Mouse (Mus musculus) hindbrain, embryonic 14.5 days (tissue): ENCODE measurements around the gene Ncor1. TPM values are rescaled to one million over a fixed set of nuclear protein-coding genes. Genes with fewer than 3 reads are reported as not detected.
"Not testable (repeated sequence)": the region's sequence is repeated elsewhere in the genome, so short reads cannot be mapped to it uniquely, and the experiment has no call there.

ENCODE experiments used
- ATAC-seq: fragments of 200-750 bp; cut with Nextera tagmentation; 2 replicates; pipeline ENCODE4 v1.8.0; 2017; ENCODE audit warnings: moderate number of reproducible peaks, mild to moderate bottlenecking, moderate TSS enrichment, moderate library complexity; ENCODE audit not compliant: low FRiP score
- DNase-seq: peaks from one replicate; pipeline ENCODE4 v3.0.0-alpha.2; 2015; ENCODE audit warnings: low spot score
- H3K27ac ChIP-seq: fragments of 300-500 bp; sonication (generic); 2 replicates; pipeline ENCODE4 v1.5.1; 2014; ENCODE audit warnings: mild to moderate bottlenecking, moderate library complexity
- H3K27me3 ChIP-seq: fragments of 300-500 bp; sonication (generic); 2 replicates; pipeline ENCODE4 v1.6.1; 2014; ENCODE audit warnings: mild to moderate bottlenecking, low read length, mixed read lengths; ENCODE audit not compliant: control insufficient read depth, insufficient read depth
- H3K36me3 ChIP-seq: fragments of 300-500 bp; sonication (generic); replicated peaks from 2 replicates; pipeline ENCODE4 v1.6.1; 2014; ENCODE audit not compliant: control insufficient read depth, insufficient read depth
- H3K4me1 ChIP-seq: fragments of 300-500 bp; sonication (generic); replicated peaks from 2 replicates; pipeline ENCODE4 v1.6.1; 2014; ENCODE audit warnings: antibody characterized with exemption, low read length, mixed read lengths; ENCODE audit not compliant: control insufficient read depth, insufficient read depth
- H3K4me2 ChIP-seq: fragments of 300-500 bp; sonication (generic); replicated peaks from 2 replicates; pipeline ENCODE4 v1.6.1; 2014; ENCODE audit warnings: mild to moderate bottlenecking, moderate library complexity
- H3K4me3 ChIP-seq: fragments of 300-500 bp; sonication (generic); replicated peaks from 2 replicates; pipeline ENCODE4 v1.5.1; 2014; ENCODE audit warnings: mild to moderate bottlenecking, low read length
- H3K9ac ChIP-seq: fragments of 300-500 bp; sonication (generic); 2 replicates; pipeline ENCODE4 v1.6.1; 2014
- H3K9me3 ChIP-seq: fragments of 300-500 bp; sonication (generic); 2 replicates; pipeline ENCODE4 v1.6.1; 2016; ENCODE audit warnings: low read length; ENCODE audit not compliant: control insufficient read depth
- WGBS: fragments of 180-500 bp; shearing (Covaris S2); extraction: QIAGEN DNeasy Blood & Tissue Kit; methylation state at CpG from one replicate; pipeline ENCODE4 v1.1.7; 2014; 5-methylcytosine and 5-hydroxymethylcytosine counted together
- polyA plus RNA-seq: library from polyadenylated mRNA; unstranded; fragments of >200 nt; fragmentation: Nextera tagmentation; extraction: Ambion mirVana; gene quantifications from 2 replicates; pipeline ENCODE4 v1.2.1, GENCODE M21; 2014

Gene Ncor1
- polyA plus RNA-seq, 1 experiment from 2014 or later, result 202 TPM

DNA sequence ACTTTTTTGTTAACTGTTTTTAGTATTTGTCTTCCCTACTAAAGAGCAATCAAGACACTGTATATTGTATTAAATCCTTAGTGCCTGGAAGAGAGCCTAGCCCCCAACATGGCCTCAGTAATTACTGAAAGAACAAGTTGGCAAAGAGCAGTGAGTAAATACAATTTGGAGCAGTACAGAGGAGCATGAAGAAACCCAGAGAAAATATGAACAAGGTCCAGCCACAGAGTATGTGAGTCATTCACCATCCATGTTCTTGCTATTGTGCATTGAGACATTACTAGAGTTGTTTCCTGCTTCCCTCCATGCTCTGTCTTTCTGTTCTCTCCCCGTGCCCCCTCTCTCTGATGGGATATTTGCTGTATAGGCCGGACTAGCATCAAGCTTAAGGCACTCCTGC lies 164.2 kb downstream of the Ncor1 start:
- ATAC-seq (no peak), DNase-seq (no peak)
- Histone ChIP-seq H3K36me3 (peaks cover 55% of the 10 kb centered on the region), H3K4me3 (no peak overlapping the region), H3K9ac (no peak overlapping the region), H3K27ac (no peak overlapping the region), H3K9me3 (no peaks in the 10 kb centered on the region), H3K4me1 (no peaks in the 10 kb centered on the region), H3K27me3 (no peaks in the 10 kb centered on the region), H3K4me2 (no peak overlapping the region)
- 94% methylated on average over 2 of the region's 2 CpGs for WGBS

DNA sequence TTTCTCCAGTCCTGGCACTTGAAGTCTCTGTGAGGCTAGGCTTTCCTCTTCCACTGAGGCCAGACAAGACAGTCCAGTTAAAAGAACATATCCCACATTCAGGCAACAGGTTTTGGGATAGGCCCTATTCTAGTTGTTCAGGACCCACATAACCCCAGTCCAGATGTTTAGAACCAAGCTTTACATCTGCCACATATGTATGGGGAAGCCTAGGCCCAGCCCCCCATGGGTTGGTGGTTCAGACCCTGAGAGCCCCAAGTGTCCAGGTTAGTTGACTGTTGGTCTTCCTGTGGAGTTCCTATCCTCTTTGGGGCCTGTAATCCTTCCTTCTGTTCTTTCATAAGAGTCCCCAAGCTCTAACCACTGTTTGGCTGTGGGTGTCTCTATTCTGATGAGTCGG lies 170.6 kb downstream of the Ncor1 start:
- H3K36me3 ChIP-seq, result peaks cover 75% of the 10 kb centered on the region
- no peak for DNase-seq
- no peak overlapping the region for H3K4me3 ChIP-seq
- no peak for ATAC-seq
- WGBS, result 94% methylated on average over 1 of the region's 1 CpGs
- 0 out of 2 replicates have a peak, but pooled peaks cover 1% of the 10 kb centered on the region for H3K4me1 ChIP-seq
- H3K9me3 ChIP-seq, result no peaks in the 10 kb centered on the region
- H3K27ac ChIP-seq, result no peak overlapping the region
- H3K4me2 ChIP-seq, result no peak overlapping the region
- H3K27me3 ChIP-seq, result no peaks in the 10 kb centered on the region
- H3K9ac ChIP-seq, result no peak overlapping the region

DNA sequence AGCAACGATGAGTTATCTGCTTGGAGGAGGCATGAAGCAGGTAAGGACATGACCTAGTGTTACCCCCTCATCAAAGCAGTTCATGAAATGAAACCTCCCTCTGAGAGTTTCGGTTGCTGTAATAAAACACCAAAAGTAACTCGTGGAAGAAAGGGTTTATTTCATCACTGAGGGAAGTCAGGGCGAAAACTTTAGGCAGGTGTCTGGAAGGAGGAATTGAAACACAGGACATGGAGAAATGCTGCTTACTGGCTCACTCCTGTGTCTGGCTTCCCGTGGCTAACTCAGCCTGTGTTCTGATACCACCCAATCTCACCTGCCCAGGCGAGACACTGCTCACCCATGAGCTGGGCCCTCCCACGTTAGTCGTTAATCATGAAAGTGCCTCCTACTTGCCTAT lies 173.3 kb downstream of the Ncor1 start:
- H3K36me3 ChIP-seq, result peaks cover 59% of the 10 kb centered on the region
- H3K9ac ChIP-seq, result no peak overlapping the region
- no peaks in the 10 kb centered on the region for H3K9me3 ChIP-seq
- no peaks in the 10 kb centered on the region for H3K27me3 ChIP-seq
- 94% methylated on average over 8 of the region's 8 CpGs for WGBS
- DNase-seq (no peak), ATAC-seq (no peak)
- H3K4me2 ChIP-seq, result no peak overlapping the region
- peaks cover 9% of the 10 kb centered on the region; the same call in 1 of the 2 replicates for H3K4me1 ChIP-seq
- H3K4me3 ChIP-seq, result no peak overlapping the region
- H3K27ac ChIP-seq, result no peak overlapping the region

DNA sequence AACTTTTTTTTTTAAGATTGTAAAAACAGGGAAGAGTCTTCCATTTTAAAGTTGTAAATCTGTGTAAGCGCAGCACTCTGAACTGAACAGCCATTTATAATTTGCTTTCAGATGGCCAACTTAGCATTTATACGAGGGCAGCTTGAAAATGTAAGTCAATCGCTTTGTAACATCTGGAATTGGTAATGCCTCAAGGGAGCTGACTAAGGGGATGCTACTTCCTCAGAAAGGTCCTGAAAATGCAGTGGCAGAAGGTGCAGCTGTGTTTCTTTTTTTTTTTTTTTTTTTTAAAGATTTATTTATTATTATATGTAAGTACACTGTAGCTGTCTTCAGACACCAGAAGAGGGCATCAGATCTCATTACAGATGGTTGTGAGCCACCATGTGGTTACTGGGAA lies 174.3 kb downstream of the Ncor1 start:
- WGBS, result 84% methylated on average over 3 of the region's 3 CpGs

DNA sequence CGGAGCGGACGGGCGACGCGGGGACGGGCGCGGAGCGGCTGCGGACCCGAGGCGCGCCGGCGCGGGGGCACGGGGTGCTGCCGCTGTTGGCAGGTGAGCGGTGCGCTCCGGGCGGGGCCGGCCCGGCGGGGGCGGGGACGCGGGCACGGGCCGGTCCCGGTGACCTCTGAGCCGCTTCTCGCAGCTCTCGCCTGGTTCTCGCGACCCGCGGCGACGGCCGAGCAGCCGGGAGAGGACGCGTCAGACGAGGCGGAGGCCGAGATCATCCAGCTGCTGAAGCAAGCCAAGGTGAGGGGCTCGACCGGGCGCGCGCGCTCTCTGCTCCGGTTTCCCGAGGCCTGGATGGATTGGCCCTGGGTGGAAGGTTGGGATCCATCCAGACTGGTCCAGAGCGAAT lies 176.7 kb downstream of the Ncor1 start:
- Histone ChIP-seq H3K9ac (peak overlapping the region; percentile 92), H3K4me2 (peak overlapping the region; percentile 69), H3K4me1 (peaks cover 9% of the 10 kb centered on the region; the same call in 1 of the 2 replicates), H3K36me3 (peaks cover 31% of the 10 kb centered on the region), H3K4me3 (peak overlapping the region; percentile 96), H3K9me3 (no peaks in the 10 kb centered on the region), H3K27ac (peak overlapping the region; percentile 90), H3K27me3 (no peaks in the 10 kb centered on the region)
- DNase-seq (peak; percentile 52), ATAC-seq (peak; percentile 69)
- WGBS, result under 1% methylated on average over 43 of the region's 57 CpGs

More for the DNA sequence above, 174.3 kb downstream of the Ncor1 start:
- H3K27ac ChIP-seq, ATAC-seq, H3K9ac ChIP-seq, H3K27me3 ChIP-seq, H3K4me3 ChIP-seq, H3K4me1 ChIP-seq, DNase-seq, H3K4me2 ChIP-seq, H3K9me3 ChIP-seq: not testable (repeated sequence)
- H3K36me3 ChIP-seq, result peaks cover 53% of the 10 kb centered on the region

DNA sequence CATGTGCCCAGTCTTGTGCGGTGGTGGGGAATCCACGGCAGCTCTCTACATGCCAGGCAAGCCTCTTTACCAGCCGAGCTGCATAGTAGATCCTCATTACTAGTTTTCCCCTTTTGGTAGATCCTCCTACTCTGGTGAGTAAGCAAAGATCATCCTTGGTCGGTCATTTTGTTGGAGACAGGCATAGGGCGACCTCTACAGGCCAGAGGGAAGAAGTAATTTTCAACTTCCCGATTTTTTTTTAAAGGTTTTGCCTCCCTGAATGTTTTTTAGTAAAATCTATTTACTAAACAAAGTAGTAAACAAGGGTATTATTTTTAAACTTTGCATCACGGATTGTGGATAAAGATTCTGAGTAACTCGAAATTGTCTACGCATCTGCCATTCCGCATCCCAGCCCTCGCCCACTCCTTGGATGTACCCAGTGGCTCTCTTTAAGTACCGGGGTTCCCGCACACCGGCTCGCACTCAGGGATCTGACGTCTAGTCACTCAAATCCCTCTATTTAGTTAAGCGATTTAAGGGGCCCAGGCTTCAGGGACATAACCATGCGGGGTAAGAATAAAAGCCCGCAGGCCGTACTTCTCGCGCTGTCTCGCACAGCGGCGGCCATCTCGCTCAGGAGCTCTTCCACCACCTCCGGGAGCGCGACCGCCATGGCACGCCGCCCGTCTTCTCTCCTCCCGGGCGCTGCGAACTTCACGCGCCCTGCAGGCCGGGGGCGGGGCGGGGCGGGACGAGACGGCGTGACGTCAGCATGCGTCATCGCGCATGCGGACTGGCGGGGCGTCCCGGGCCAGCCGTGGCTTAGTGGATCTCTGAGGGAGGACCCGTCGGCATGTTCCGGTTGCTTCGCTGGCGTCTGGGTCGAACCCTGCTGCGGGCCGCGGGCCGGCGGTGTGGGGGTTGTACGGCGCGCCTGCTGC lies 177.4 kb downstream of the Ncor1 start, which contains the start of the genes Zswim7 and Ttc19:
TSS of gene Zswim7 (minus strand) at position 701 of the 926 bp plus-strand sequence.
TSS of gene Ttc19 (plus strand) at position 799 of the 926 bp plus-strand sequence.
- no peaks in the 10 kb centered on the region for H3K27me3 ChIP-seq
- peak within 1 kb of the TSS; percentile 69 for H3K4me2 ChIP-seq
- H3K9me3 ChIP-seq, result no peaks in the 10 kb centered on the region
- H3K36me3 ChIP-seq, result peaks cover 24% of the 10 kb centered on the region
- H3K27ac ChIP-seq, result peak within 1 kb of the TSS; percentile 90
- ATAC-seq, result peak; percentile 96
- WGBS, result under 1% methylated on average over 59 of the region's 68 CpGs
- H3K4me1 ChIP-seq, result peaks cover 9% of the 10 kb centered on the region; the same call in 1 of the 2 replicates
- peak; percentile 95 for DNase-seq
- peak within 1 kb of the TSS; percentile 92 for H3K9ac ChIP-seq
- peak within 1 kb of the TSS; percentile 96 for H3K4me3 ChIP-seq

DNA sequence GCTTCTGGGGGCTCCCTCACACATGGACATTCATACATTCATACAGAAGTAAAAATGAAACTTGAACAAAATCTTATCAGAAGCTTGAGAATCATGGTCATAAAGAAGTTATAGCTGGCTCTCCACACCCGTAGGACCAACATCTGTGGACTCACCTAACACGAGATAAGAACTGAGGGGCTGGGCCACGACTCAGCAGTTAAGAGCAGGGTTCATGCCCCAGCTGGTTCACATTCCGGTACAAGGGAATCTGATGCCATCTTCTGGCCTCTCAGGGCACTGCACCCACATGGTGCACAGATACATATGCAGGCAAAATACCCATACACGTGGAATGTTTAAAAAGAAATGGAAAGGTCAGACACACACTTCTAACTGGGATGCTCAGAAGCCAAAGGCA lies 180.3 kb downstream of the Ncor1 start:
- H3K27me3 ChIP-seq, result no peaks in the 10 kb centered on the region
- H3K9me3 ChIP-seq, result no peaks in the 10 kb centered on the region
- no peaks in the 10 kb centered on the region for H3K36me3 ChIP-seq
- H3K4me3 ChIP-seq, result no peak overlapping the region
- ATAC-seq (no peak), DNase-seq (peak; percentile 64)
- H3K27ac ChIP-seq, result no peak overlapping the region
- H3K4me1 ChIP-seq, result peaks cover 9% of the 10 kb centered on the region; the same call in 1 of the 2 replicates
- H3K4me2 ChIP-seq, result no peak overlapping the region
- WGBS, result 26% methylated on average over 5 of the region's 5 CpGs
- no peak overlapping the region for H3K9ac ChIP-seq

DNA sequence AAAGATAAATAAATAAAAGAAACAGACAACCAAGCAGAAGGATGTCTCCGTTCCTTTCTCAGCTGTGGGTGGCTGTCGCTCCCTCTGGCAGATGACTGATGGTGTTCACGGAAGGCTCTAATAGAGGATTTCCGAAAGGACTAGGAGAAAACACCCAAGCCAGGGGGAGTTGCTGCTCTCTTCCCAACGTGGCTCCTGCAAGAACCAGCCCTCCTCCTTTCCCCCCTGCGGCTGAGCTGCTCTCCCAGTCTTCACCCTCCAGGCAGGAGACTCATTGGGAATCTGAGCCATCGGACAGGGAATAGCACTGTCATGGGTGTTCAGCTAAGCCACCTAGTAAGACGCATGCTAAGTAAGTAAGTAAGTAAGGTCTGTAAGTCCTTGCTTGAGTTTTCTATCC lies 181.3 kb downstream of the Ncor1 start:
- H3K4me1 ChIP-seq, result peaks cover 2% of the 10 kb centered on the region; the same call in 1 of the 2 replicates
- H3K9ac ChIP-seq, result no peak overlapping the region
- no peak overlapping the region for H3K27ac ChIP-seq
- ATAC-seq (no peak), DNase-seq (no peak)
- WGBS, result 53% methylated on average over 8 of the region's 8 CpGs
- H3K9me3 ChIP-seq, result no peaks in the 10 kb centered on the region
- H3K4me2 ChIP-seq, result no peak overlapping the region
- no peaks in the 10 kb centered on the region for H3K27me3 ChIP-seq
- no peak overlapping the region for H3K4me3 ChIP-seq
- no peaks in the 10 kb centered on the region for H3K36me3 ChIP-seq

DNA sequence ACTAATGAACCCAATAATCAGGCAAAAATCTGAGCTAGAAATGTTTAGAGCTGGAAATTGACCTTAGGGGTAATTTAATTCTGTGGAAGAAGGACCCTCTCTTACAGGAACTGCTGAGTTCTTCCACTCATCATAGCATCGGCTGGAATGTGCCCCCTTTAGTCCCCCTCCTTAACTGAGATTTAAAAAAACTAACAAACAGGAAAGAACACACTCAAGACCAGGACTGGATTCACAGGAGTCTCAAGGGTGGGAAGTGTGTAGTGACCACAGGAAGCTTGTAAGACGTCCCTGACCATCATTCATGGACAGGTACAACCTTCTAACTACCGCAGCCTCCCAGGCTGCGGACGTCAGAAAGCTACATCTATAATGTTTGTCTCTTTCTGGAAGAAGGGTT lies 187.5 kb downstream of the Ncor1 start:
- 70% methylated on average over 5 of the region's 5 CpGs for WGBS
- Histone ChIP-seq H3K4me3 (no peak overlapping the region), H3K27me3 (no peaks in the 10 kb centered on the region), H3K9me3 (no peaks in the 10 kb centered on the region), H3K4me2 (no peak overlapping the region), H3K27ac (no peak overlapping the region), H3K36me3 (no peaks in the 10 kb centered on the region), H3K4me1 (peaks cover 15% of the 10 kb centered on the region), H3K9ac (no peak overlapping the region)
- DNase-seq (no peak), ATAC-seq (no peak)
